Mouse (Mus musculus) cerebellum, adult 9-11 months (tissue): Measurements from ENCODE around the gene Cnnm3.

Experiments
- DNase-seq: peaks from one replicate; pipeline ENCODE4 v3.0.0; 2022

Gene Cnnm3

GRCm38 (mm10) chr1:36558031-36558993 lies 46.6 kb downstream of the Cnnm3 start, which contains the start of gene Sema4c:
Sema4c (minus strand) TSS chr1:36558349.
- DNase-seq, result peak; percentile 77

GRCm38 (mm10) chr1:36559256-36559655 lies 47.6 kb downstream of the Cnnm3 start:
- DNase-seq, result no peak

GRCm38 (mm10) chr1:36559888-36560287 lies 48.2 kb downstream of the Cnnm3 start:
- DNase-seq, result no peak

GRCm38 (mm10) chr1:36560903-36561302 lies 49.2 kb downstream of the Cnnm3 start:
- DNase-seq, result no peak

- DNase-seq, result no peak
These were observed 50.7 kb downstream of the Cnnm3 start for GRCm38 (mm10) chr1:36562388-36562787.

GRCm38 (mm10) chr1:36563197-36563596 lies 51.5 kb downstream of the Cnnm3 start:
- DNase-seq, result no peak

GRCm38 (mm10) chr1:36563632-36564031 lies 52.0 kb downstream of the Cnnm3 start:
- DNase-seq, result no peak

GRCm38 (mm10) chr1:36564101-36564500 lies 52.4 kb downstream of the Cnnm3 start:
- DNase-seq, result no peak

- DNase-seq, result no peak
These were observed 54.8 kb downstream of the Cnnm3 start for GRCm38 (mm10) chr1:36566425-36566824.

- DNase-seq, result no peak
These were observed 56.3 kb downstream of the Cnnm3 start for GRCm38 (mm10) chr1:36567818-36568603.

- DNase-seq, result no peak
These were observed 57.1 kb downstream of the Cnnm3 start for GRCm38 (mm10) chr1:36568776-36569175.

GRCm38 (mm10) chr1:36569694-36570276 lies 58.1 kb downstream of the Cnnm3 start:
- DNase-seq, result no peak

- DNase-seq, result no peak
These were observed 58.7 kb downstream of the Cnnm3 start for GRCm38 (mm10) chr1:36570320-36570719.

GRCm38 (mm10) chr1:36571627-36572026 lies 60.0 kb downstream of the Cnnm3 start:
- no peak for DNase-seq

- no peak for DNase-seq
These were observed 60.6 kb downstream of the Cnnm3 start for GRCm38 (mm10) chr1:36572140-36572700.

- no peak for DNase-seq
These were observed 61.0 kb downstream of the Cnnm3 start for GRCm38 (mm10) chr1:36572709-36573108.

GRCm38 (mm10) chr1:36573524-36573923 lies 61.9 kb downstream of the Cnnm3 start:
- no peak for DNase-seq

- DNase-seq, result no peak
These were observed 62.7 kb downstream of the Cnnm3 start for GRCm38 (mm10) chr1:36574196-36574955.

GRCm38 (mm10) chr1:36575347-36575746 lies 63.7 kb downstream of the Cnnm3 start:
- DNase-seq, result no peak

GRCm38 (mm10) chr1:36576991-36577675 lies 65.5 kb downstream of the Cnnm3 start:
- DNase-seq, result no peak
